Mouse (Mus musculus) midbrain, postnatal 0 days (tissue): ENCODE results near the gene Tnfsf14. TPM values are rescaled to one million over a fixed set of nuclear protein-coding genes. Genes with fewer than 3 reads are reported as not detected.
A peak's percentile ranks its signal among the peaks of the same experiment; 100 is the strongest.

Experiments
- ATAC-seq: fragments of 200-750 bp; cut with Nextera tagmentation; 2 replicates; pipeline ENCODE4 v1.8.0; 2017; ENCODE audit warnings: moderate number of reproducible peaks, mild to moderate bottlenecking, moderate TSS enrichment, moderate library complexity; ENCODE audit not compliant: low FRiP score
- DNase-seq: peaks from one replicate; pipeline ENCODE4 v3.0.0-alpha.2; 2015; ENCODE audit warnings: low spot score
- H3K27ac ChIP-seq: fragments of 300-500 bp; sonication (generic); 2 replicates; pipeline ENCODE4 v1.5.1; 2014; ENCODE audit warnings: low read depth, mild to moderate bottlenecking, low read length, mixed read lengths
- H3K27me3 ChIP-seq: fragments of 300-500 bp; sonication (generic); 2 replicates; pipeline ENCODE4 v1.6.1; 2014; ENCODE audit warnings: low read length, control low read depth, mixed read lengths; ENCODE audit not compliant: insufficient read depth
- H3K36me3 ChIP-seq: fragments of 300-500 bp; sonication (generic); 2 replicates; pipeline ENCODE4 v1.6.1; 2014; ENCODE audit warnings: low read length, control low read depth, mixed read lengths; ENCODE audit not compliant: insufficient read depth
- H3K4me1 ChIP-seq: fragments of 300-500 bp; sonication (generic); 2 replicates; pipeline ENCODE4 v1.6.1; 2014; ENCODE audit warnings: mild to moderate bottlenecking, control low read depth, antibody characterized with exemption, low read length, mixed read lengths; ENCODE audit not compliant: insufficient read depth
- H3K4me2 ChIP-seq: fragments of 300-500 bp; sonication (generic); 2 replicates; pipeline ENCODE4 v1.6.1; 2014; ENCODE audit warnings: low read depth, mild to moderate bottlenecking, low read length, mixed read lengths; ENCODE audit not compliant: poor library complexity, severe bottlenecking
- H3K4me3 ChIP-seq: fragments of 300-500 bp; sonication (generic); 2 replicates; pipeline ENCODE4 v1.5.1; 2014; ENCODE audit warnings: low read depth, mild to moderate bottlenecking, low read length, moderate library complexity
- H3K9ac ChIP-seq: fragments of 300-500 bp; sonication (generic); replicated peaks from 2 replicates; pipeline ENCODE4 v1.6.1; 2014; ENCODE audit warnings: mild to moderate bottlenecking, low read length, moderate library complexity, mixed read lengths; ENCODE audit not compliant: poor library complexity, severe bottlenecking
- H3K9me3 ChIP-seq: fragments of 300-500 bp; sonication (generic); 2 replicates; pipeline ENCODE4 v1.6.1; 2016; ENCODE audit warnings: low read length, control low read depth
- CTCF ChIP-seq: IDR thresholded peaks from 2 replicates; pipeline ENCODE4 v1.5.1; 2016; ENCODE audit warnings: antibody characterized with exemption, mild to moderate bottlenecking
- WGBS: fragments of 180-500 bp; shearing (Covaris S2); extraction: QIAGEN DNeasy Blood & Tissue Kit; methylation state at CpG from one replicate; pipeline ENCODE4 v1.1.7; 2014; 5-methylcytosine and 5-hydroxymethylcytosine counted together
- microRNA-seq: library from miRNA; unstranded; fragments of <30 nt; microRNA quantifications from one replicate; pipeline ENCODE4, GENCODE M21; 2016; ENCODE audit warnings: borderline number of aligned reads
- polyA plus RNA-seq: library from polyadenylated mRNA; unstranded; fragments of >200 nt; fragmentation: Nextera tagmentation; extraction: Ambion mirVana; gene quantifications from 2 replicates; pipeline ENCODE4 v1.2.1, GENCODE M21; 2015
- total RNA-seq: library from RNA; depleted of rRNA; stranded (reverse); fragments of >200 nt; gene quantifications from 2 replicates; pipeline ENCODE4 v1.2.3, GENCODE M21; 2014; rRNA removed

Tnfsf14 gene
- total and polyA plus RNA-seq, 2 experiments from 2014 or later, result not detected

DNA sequence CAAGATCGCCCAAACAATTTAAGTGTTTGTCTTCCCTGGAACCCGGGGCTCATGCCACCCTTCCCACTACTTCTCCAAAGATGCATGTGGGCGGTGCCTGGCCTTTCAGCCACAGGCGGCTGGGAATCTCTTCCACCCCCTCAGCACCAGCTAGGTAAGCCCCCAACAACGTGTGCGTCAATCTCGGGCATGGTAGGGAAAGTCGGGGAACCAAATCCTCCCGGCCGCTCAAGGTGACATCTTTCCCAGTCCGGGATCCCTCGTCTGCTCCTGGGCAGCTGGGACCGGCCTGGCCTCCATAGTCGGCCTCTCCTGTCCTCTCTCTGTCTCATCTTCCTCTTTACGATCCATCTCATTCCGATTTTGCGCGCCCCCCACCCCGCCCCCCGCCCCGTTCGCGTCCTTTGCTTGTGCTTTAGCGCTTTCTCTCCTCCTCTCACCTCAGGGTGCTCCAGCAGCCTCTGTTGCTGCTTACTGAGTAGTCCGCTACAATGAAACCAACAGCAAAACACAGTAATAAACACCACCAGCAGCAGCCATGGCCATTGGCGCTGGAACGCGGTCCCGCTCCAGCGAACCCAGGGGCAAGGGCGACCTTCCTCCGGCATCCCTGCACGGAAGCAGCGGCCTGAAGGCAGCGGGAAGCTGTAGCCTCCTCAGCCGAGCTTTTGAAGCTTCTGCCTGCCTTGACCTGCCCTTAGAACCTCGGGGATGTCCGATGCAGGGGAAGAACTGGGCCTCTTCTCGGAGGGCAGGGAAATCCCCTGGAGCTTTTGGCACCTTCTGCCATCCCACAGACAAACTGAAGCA is 44.8 kb downstream of the Tnfsf14 start, which contains the start of gene Cd70:
TSS of gene Cd70 (minus strand) at position 784 of the 810 bp plus-strand sequence.
- peak within 1 kb of the TSS; percentile 57 for H3K4me2 ChIP-seq
- WGBS, result 5% methylated on average over 35 of the region's 39 CpGs
- 0 out of 2 replicates have a peak, but pooled peaks cover 4% of the 10 kb centered on the region for H3K27me3 ChIP-seq
- H3K36me3 ChIP-seq, result no peaks in the 10 kb centered on the region
- TF ChIP-seq CTCF, result no peak
- DNase-seq, result peak; percentile 1
- peak within 1 kb of the TSS; percentile 54 for H3K9ac ChIP-seq
- H3K4me1 ChIP-seq, result no peaks in the 10 kb centered on the region
- ATAC-seq, result no peak
- H3K27ac ChIP-seq, result no peak within 1 kb of the TSS
- peak within 1 kb of the TSS; percentile 30 for H3K4me3 ChIP-seq
- no peaks in the 10 kb centered on the region for H3K9me3 ChIP-seq

- no peaks in the 10 kb centered on the region for H3K4me1 ChIP-seq
- H3K36me3 ChIP-seq, result no peaks in the 10 kb centered on the region
- no peaks in the 10 kb centered on the region for H3K9me3 ChIP-seq
- 0 out of 2 replicates have a peak, but pooled peaks cover 4% of the 10 kb centered on the region for H3K27me3 ChIP-seq
- no peak overlapping the region for H3K9ac ChIP-seq
- no peak overlapping the region for H3K27ac ChIP-seq
- no peak for ATAC-seq
- no peak overlapping the region for H3K4me3 ChIP-seq
- no peak for TF ChIP-seq CTCF
- DNase-seq, result no peak
- peak overlapping the region; percentile 57 for H3K4me2 ChIP-seq
- WGBS, result 72% methylated on average over 4 of the region's 4 CpGs
Measured at GRCm38 (mm10) chr17:57148343-57148742, 45.6 kb downstream of the Tnfsf14 start.

- Histone ChIP-seq H3K4me2 (no peak overlapping the region), H3K4me1 (no peaks in the 10 kb centered on the region), H3K27ac (no peak overlapping the region), H3K4me3 (no peak overlapping the region), H3K9me3 (no peaks in the 10 kb centered on the region), H3K36me3 (no peaks in the 10 kb centered on the region), H3K9ac (no peak overlapping the region), H3K27me3 (0 out of 2 replicates have a peak, but pooled peaks cover 4% of the 10 kb centered on the region)
- 63% methylated on average over 1 of the region's 1 CpGs for WGBS
- TF ChIP-seq CTCF, result no peak
- ATAC-seq (no peak), DNase-seq (no peak)
Measured at GRCm38 (mm10) chr17:57145115-57145514, 48.9 kb downstream of the Tnfsf14 start.

DNA sequence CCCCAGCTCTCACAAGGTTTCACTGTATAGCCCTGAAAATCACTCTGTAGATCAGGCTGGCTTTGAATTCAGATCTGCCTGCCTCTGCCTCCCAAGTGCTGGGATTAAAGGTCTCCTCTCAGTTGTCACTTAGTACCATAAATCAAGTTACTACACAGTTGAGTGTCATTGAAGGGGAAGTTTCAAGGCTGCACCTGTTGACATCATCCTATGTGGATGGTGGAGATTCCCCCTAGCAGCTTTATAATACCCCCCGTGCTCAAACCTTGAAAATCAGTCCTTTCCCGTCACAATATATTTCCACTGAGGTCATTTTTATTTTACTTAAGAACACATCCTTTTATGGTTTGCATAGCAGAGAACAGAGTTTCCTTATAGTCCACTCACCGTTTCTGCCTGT is 50.3 kb downstream of the Tnfsf14 start:
- Histone ChIP-seq H3K4me2 (no peak overlapping the region), H3K9me3 (no peaks in the 10 kb centered on the region), H3K4me1 (no peaks in the 10 kb centered on the region), H3K27ac (no peak overlapping the region), H3K4me3 (no peak overlapping the region), H3K27me3 (no peaks in the 10 kb centered on the region), H3K36me3 (no peaks in the 10 kb centered on the region), H3K9ac (no peak overlapping the region)
- ATAC-seq (no peak), DNase-seq (no peak)
- 85% methylated on average over 3 of the region's 3 CpGs for WGBS
- TF ChIP-seq CTCF, result no peak

GRCm38 (mm10) chr17:57139708-57140107 is 54.3 kb downstream of the Tnfsf14 start:
- Histone ChIP-seq H3K27ac (no peak overlapping the region), H3K4me1 (no peaks in the 10 kb centered on the region), H3K4me3 (no peak overlapping the region), H3K27me3 (no peaks in the 10 kb centered on the region), H3K36me3 (no peaks in the 10 kb centered on the region), H3K9ac (no peak overlapping the region), H3K4me2 (no peak overlapping the region), H3K9me3 (no peaks in the 10 kb centered on the region)
- WGBS, result 96% methylated on average over 3 of the region's 3 CpGs
- no peak for TF ChIP-seq CTCF
- ATAC-seq, result no peak
- DNase-seq, result no peak

Small RNAs within 50 kb of the gene (microRNA-seq; reads per million reads assigned to microRNA genes)
- not detected for gene Mir6978

Other genes with a start within 250 kb of the Tnfsf14 start
- not detected in 2 replicates for gene Acer1, start 212.1 kb downstream of the Tnfsf14 start, total RNA-seq
- not detected in 2 replicates for gene Acer1, start 212.1 kb downstream of the Tnfsf14 start, polyA plus RNA-seq
- gene Clpp, start 203.9 kb downstream of the Tnfsf14 start, total RNA-seq, result 126 and 139 TPM in 2 replicates
- gene Clpp, start 203.9 kb downstream of the Tnfsf14 start, polyA plus RNA-seq, result 158 and 170 TPM in 2 replicates
- gene Alkbh7, start 196.8 kb downstream of the Tnfsf14 start, total RNA-seq, result 44.3 and 64.8 TPM in 2 replicates
- 75.5 and 75.8 TPM in 2 replicates for gene Alkbh7, start 196.8 kb downstream of the Tnfsf14 start, polyA plus RNA-seq
- gene Pspn, start 194.2 kb downstream of the Tnfsf14 start, total RNA-seq, result not detected in 2 replicates
- gene Pspn, start 194.2 kb downstream of the Tnfsf14 start, polyA plus RNA-seq, result 0.37 and 0.54 TPM in 2 replicates
- 37.8 and 47.8 TPM in 2 replicates for gene Gtf2f1, start 182.9 kb downstream of the Tnfsf14 start, total RNA-seq
- 66.4 and 67.5 TPM in 2 replicates for gene Gtf2f1, start 182.9 kb downstream of the Tnfsf14 start, polyA plus RNA-seq
- 0.22 TPM in 1 of 2 replicates, not detected in the other for gene Gm17949, start 182.7 kb downstream of the Tnfsf14 start, total RNA-seq
- gene Gm17949, start 182.7 kb downstream of the Tnfsf14 start, polyA plus RNA-seq, result 0.38 TPM in 2 replicates
- 73.6 and 76.9 TPM in 2 replicates for gene Khsrp, start 162.7 kb downstream of the Tnfsf14 start, total RNA-seq
- gene Khsrp, start 162.7 kb downstream of the Tnfsf14 start, polyA plus RNA-seq, result 25.3 and 31.6 TPM in 2 replicates
- 0.85 TPM in 1 of 2 replicates, not detected in the other for gene Slc25a41, start 152.5 kb downstream of the Tnfsf14 start, total RNA-seq
- gene Slc25a41, start 152.5 kb downstream of the Tnfsf14 start, polyA plus RNA-seq, result not detected in 2 replicates
- 6.2 and 8.5 TPM in 2 replicates for gene Crb3, start 135.1 kb downstream of the Tnfsf14 start, total RNA-seq
- gene Crb3, start 135.1 kb downstream of the Tnfsf14 start, polyA plus RNA-seq, result 3.5 and 5.1 TPM in 2 replicates
- 109 and 146 TPM in 2 replicates for gene Slc25a23, start 134.3 kb downstream of the Tnfsf14 start, total RNA-seq
- 42.9 and 44.5 TPM in 2 replicates for gene Slc25a23, start 134.3 kb downstream of the Tnfsf14 start, polyA plus RNA-seq
- gene Dennd1c, start 115.7 kb downstream of the Tnfsf14 start, total RNA-seq, result 0.27 and 1.0 TPM in 2 replicates
- 1.9 and 2.3 TPM in 2 replicates for gene Dennd1c, start 115.7 kb downstream of the Tnfsf14 start, polyA plus RNA-seq
- 186 and 206 TPM in 2 replicates for gene Tubb4a, start 106.4 kb downstream of the Tnfsf14 start, total RNA-seq
- gene Tubb4a, start 106.4 kb downstream of the Tnfsf14 start, polyA plus RNA-seq, result 408 and 417 TPM in 2 replicates
- gene Tnfsf9, start 88.9 kb downstream of the Tnfsf14 start, total RNA-seq, result 2.2 and 3.8 TPM in 2 replicates
- 3.6 and 4.5 TPM in 2 replicates for gene Tnfsf9, start 88.9 kb downstream of the Tnfsf14 start, polyA plus RNA-seq
- gene Cd70, start 44.4 kb downstream of the Tnfsf14 start, total RNA-seq, result 0.82 TPM in 1 of 2 replicates, not detected in the other
- gene Cd70, start 44.4 kb downstream of the Tnfsf14 start, polyA plus RNA-seq, result 1.2 and 1.4 TPM in 2 replicates
- 0.49 and 8.6 TPM in 2 replicates for gene C3, start 34.0 kb upstream of the Tnfsf14 start, total RNA-seq
- gene C3, start 34.0 kb upstream of the Tnfsf14 start, polyA plus RNA-seq, result 1.7 and 2.9 TPM in 2 replicates
- 19.2 and 20.9 TPM in 2 replicates for gene Gpr108, start 54.3 kb upstream of the Tnfsf14 start, total RNA-seq
- 22.6 and 23.1 TPM in 2 replicates for gene Gpr108, start 54.3 kb upstream of the Tnfsf14 start, polyA plus RNA-seq
- gene Trip10, start 55.3 kb upstream of the Tnfsf14 start, total RNA-seq, result 3.8 and 5.5 TPM in 2 replicates
- 5.4 and 5.5 TPM in 2 replicates for gene Trip10, start 55.3 kb upstream of the Tnfsf14 start, polyA plus RNA-seq
- gene Vav1, start 84.9 kb upstream of the Tnfsf14 start, total RNA-seq, result 1.5 and 2.7 TPM in 2 replicates
- gene Vav1, start 84.9 kb upstream of the Tnfsf14 start, polyA plus RNA-seq, result 1.7 and 2.0 TPM in 2 replicates
- 7.0 and 21.8 TPM in 2 replicates for gene Adgre1, start 164.5 kb upstream of the Tnfsf14 start, total RNA-seq
- gene Adgre1, start 164.5 kb upstream of the Tnfsf14 start, polyA plus RNA-seq, result 3.8 and 4.4 TPM in 2 replicates